Mouse (Mus musculus) intestine, embryonic 14.5 days (tissue): Measurements from ENCODE around the gene Barhl1. TPM values are rescaled to one million over a fixed set of nuclear protein-coding genes. Genes with fewer than 3 reads are reported as not detected.
A peak's percentile ranks its signal among the peaks of the same experiment; 100 is the strongest.

Source experiments
- ATAC-seq: fragments of 200-750 bp; cut with Nextera tagmentation; replicated peaks from 2 replicates; pipeline ENCODE4 v1.8.0; 2017; ENCODE audit warnings: low read depth, moderate number of reproducible peaks, moderate TSS enrichment, moderate library complexity; ENCODE audit not compliant: low FRiP score, low TSS enrichment
- DNase-seq: peaks from one replicate; pipeline ENCODE4 v3.0.0-alpha.2; 2018; ENCODE audit warnings: low spot score
- H3K27ac ChIP-seq: fragments of 300-500 bp; sonication (generic); 2 replicates; pipeline ENCODE4 v1.5.1; 2014; ENCODE audit warnings: low read depth, mild to moderate bottlenecking, control low read depth
- H3K27me3 ChIP-seq: fragments of 300-500 bp; sonication (generic); replicated peaks from 2 replicates; pipeline ENCODE4 v1.6.1; 2014; ENCODE audit warnings: low read length, control low read depth; ENCODE audit not compliant: control insufficient read depth, insufficient read depth
- H3K36me3 ChIP-seq: fragments of 300-500 bp; sonication (generic); 2 replicates; pipeline ENCODE4 v1.6.1; 2014; ENCODE audit warnings: low read length, control low read depth; ENCODE audit not compliant: control insufficient read depth, insufficient read depth
- H3K4me1 ChIP-seq: fragments of 300-500 bp; sonication (generic); replicated peaks from 2 replicates; pipeline ENCODE4 v1.6.1; 2014; ENCODE audit warnings: low read length, control low read depth, mixed read lengths; ENCODE audit not compliant: control insufficient read depth, insufficient read depth
- H3K4me2 ChIP-seq: fragments of 300-500 bp; sonication (generic); 2 replicates; pipeline ENCODE4 v1.6.1; 2014; ENCODE audit warnings: low read length
- H3K4me3 ChIP-seq: fragments of 300-500 bp; sonication (generic); 2 replicates; pipeline ENCODE4 v1.5.1; 2014; ENCODE audit warnings: low read depth, low read length, control low read depth, mixed read lengths
- H3K9ac ChIP-seq: fragments of 300-500 bp; sonication (generic); 2 replicates; pipeline ENCODE4 v1.6.1; 2014; ENCODE audit warnings: mild to moderate bottlenecking, low read length
- H3K9me3 ChIP-seq: fragments of 300-500 bp; sonication (generic); 2 replicates; pipeline ENCODE4 v1.6.1; 2016; ENCODE audit warnings: low read length, control low read depth; ENCODE audit not compliant: control insufficient read depth
- WGBS: fragments of 180-500 bp; shearing (Covaris S2); extraction: QIAGEN DNeasy Blood & Tissue Kit; methylation state at CpG from one replicate; pipeline ENCODE4 v1.1.7; 2014; 5-methylcytosine and 5-hydroxymethylcytosine counted together
- polyA plus RNA-seq: library from polyadenylated mRNA; unstranded; fragments of >200 nt; fragmentation: Nextera tagmentation; extraction: Ambion mirVana; gene quantifications from 2 replicates; pipeline ENCODE4 v1.2.1, GENCODE M21; 2014

Gene Barhl1
- polyA plus RNA-seq, 1 experiment from 2014 or later = not detected

- no peak overlapping the region for H3K4me2 ChIP-seq
- no peak overlapping the region for H3K4me3 ChIP-seq
- no peak overlapping the region for H3K27ac ChIP-seq
- H3K9me3 ChIP-seq = no peaks in the 10 kb centered on the region
- DNase-seq (no peak), ATAC-seq (no peak)
- H3K36me3 ChIP-seq = no peaks in the 10 kb centered on the region
- H3K4me1 ChIP-seq = no peaks in the 10 kb centered on the region
- H3K9ac ChIP-seq = no peak overlapping the region
- WGBS = 6% methylated on average over 20 of the region's 22 CpGs
- H3K27me3 ChIP-seq = peaks cover 98% of the 10 kb centered on the region
Measured at GRCm38 (mm10) chr2:28915104-28915738, 1.2 kb downstream of the Barhl1 start.

GRCm38 (mm10) chr2:28914121-28914520 is 2.3 kb downstream of the Barhl1 start:
- H3K9ac ChIP-seq = no peak overlapping the region
- H3K27ac ChIP-seq = no peak overlapping the region
- no peak for DNase-seq
- H3K4me3 ChIP-seq = no peak overlapping the region
- no peaks in the 10 kb centered on the region for H3K4me1 ChIP-seq
- H3K4me2 ChIP-seq = no peak overlapping the region
- 3% methylated on average over 2 of the region's 2 CpGs for WGBS
- no peaks in the 10 kb centered on the region for H3K36me3 ChIP-seq
- ATAC-seq = no peak
- H3K9me3 ChIP-seq = no peaks in the 10 kb centered on the region
- H3K27me3 ChIP-seq = peaks cover 100% of the 10 kb centered on the region

GRCm38 (mm10) chr2:28912961-28913360 is 3.5 kb downstream of the Barhl1 start:
- H3K27me3 ChIP-seq = peaks cover 100% of the 10 kb centered on the region
- H3K4me2 ChIP-seq = no peak overlapping the region
- H3K9ac ChIP-seq = no peak overlapping the region
- no peaks in the 10 kb centered on the region for H3K9me3 ChIP-seq
- no peaks in the 10 kb centered on the region for H3K4me1 ChIP-seq
- no peak overlapping the region for H3K27ac ChIP-seq
- no peak overlapping the region for H3K4me3 ChIP-seq
- DNase-seq (peak; percentile 65), ATAC-seq (no peak)
- no peaks in the 10 kb centered on the region for H3K36me3 ChIP-seq
- WGBS = 2% methylated on average over 4 of the region's 4 CpGs

GRCm38 (mm10) chr2:28912039-28912700 is 4.3 kb downstream of the Barhl1 start:
- H3K9me3 ChIP-seq = no peaks in the 10 kb centered on the region
- H3K4me1 ChIP-seq = no peaks in the 10 kb centered on the region
- H3K9ac ChIP-seq = no peak overlapping the region
- ATAC-seq = no peak
- no peaks in the 10 kb centered on the region for H3K36me3 ChIP-seq
- peak; percentile 72 for DNase-seq
- peaks cover 100% of the 10 kb centered on the region for H3K27me3 ChIP-seq
- no peak overlapping the region for H3K4me2 ChIP-seq
- 2% methylated on average over 33 of the region's 33 CpGs for WGBS
- H3K27ac ChIP-seq = no peak overlapping the region
- H3K4me3 ChIP-seq = no peak overlapping the region

- no peak overlapping the region for H3K4me3 ChIP-seq
- WGBS = under 1% methylated on average over 44 of the region's 44 CpGs
- peak; percentile 66 for DNase-seq
- H3K4me1 ChIP-seq = no peaks in the 10 kb centered on the region
- no peak overlapping the region for H3K4me2 ChIP-seq
- ATAC-seq = no peak
- H3K9ac ChIP-seq = no peak overlapping the region
- H3K27me3 ChIP-seq = peaks cover 100% of the 10 kb centered on the region
- no peak overlapping the region for H3K27ac ChIP-seq
- no peaks in the 10 kb centered on the region for H3K9me3 ChIP-seq
- no peaks in the 10 kb centered on the region for H3K36me3 ChIP-seq
Measured at GRCm38 (mm10) chr2:28911331-28912038, 5.0 kb downstream of the Barhl1 start.

DNA sequence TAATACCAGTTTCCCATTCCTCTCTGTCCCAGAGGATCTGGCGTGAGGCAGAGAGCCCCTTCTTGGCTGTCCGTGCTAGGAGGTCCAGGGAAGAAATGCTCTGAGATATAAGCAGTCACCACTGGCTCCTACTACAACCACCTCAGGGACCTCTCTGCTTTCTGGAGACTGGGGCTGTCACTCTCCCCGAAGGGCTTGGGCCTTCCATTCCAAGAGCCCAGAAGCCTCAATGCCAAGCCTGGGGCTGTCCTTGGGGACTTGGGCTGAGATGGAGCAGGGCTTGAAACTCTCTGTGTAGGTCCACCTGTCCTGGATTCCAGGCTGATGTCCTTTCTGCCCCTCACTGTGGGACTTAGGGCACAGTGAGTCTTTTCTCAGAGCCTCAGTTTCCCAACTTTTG is 5.6 kb downstream of the Barhl1 start:
- H3K27ac ChIP-seq = no peak overlapping the region
- no peak overlapping the region for H3K9ac ChIP-seq
- H3K4me1 ChIP-seq = no peaks in the 10 kb centered on the region
- DNase-seq = no peak
- no peak overlapping the region for H3K4me2 ChIP-seq
- ATAC-seq = no peak
- no peaks in the 10 kb centered on the region for H3K9me3 ChIP-seq
- peaks cover 2% of the 10 kb centered on the region; the same call in 1 of the 2 replicates for H3K36me3 ChIP-seq
- WGBS = 6% methylated on average over 3 of the region's 3 CpGs
- H3K4me3 ChIP-seq = no peak overlapping the region
- H3K27me3 ChIP-seq = peaks cover 96% of the 10 kb centered on the region

DNA sequence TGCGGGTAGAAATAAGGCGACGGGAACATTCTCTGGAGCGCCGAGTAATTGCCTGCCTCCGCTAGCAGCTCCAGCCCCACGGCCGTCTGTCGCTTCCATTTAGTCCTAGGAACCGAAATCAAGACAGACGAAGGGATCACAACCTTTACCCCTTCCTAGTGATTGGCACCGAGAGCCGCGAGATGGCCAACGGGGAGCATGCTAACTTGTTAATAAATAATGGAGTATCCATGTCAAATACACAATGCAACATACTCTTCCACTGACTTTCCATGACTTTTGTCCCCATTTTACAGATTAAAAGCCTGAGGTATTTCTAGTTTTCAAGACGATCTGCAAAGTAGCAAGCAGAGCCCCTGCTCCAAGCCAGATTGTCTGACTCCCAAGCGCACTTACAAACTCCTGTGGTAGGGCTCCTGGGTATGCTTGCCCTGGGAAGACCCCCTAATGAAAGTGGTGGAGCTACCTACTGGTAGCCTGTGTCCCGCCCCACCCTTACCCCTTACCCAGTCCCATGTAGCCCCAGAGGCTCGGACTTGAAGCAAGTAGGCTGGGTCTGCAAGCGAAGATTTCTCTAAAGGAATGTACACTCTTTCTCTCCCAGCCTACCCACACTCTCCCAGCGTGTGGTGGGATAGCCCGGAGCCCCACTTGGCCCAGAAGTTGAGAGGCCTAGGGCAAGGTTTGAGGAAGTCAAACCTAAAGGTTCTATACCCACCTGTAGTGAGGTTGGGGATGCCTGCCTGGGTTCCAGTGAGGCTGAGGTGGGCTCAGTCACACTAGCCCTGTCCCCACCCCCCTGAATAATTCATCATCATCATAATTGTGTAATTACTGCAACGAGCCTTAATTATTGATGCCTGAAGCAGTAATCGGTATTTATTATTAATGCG is 6.4 kb downstream of the Barhl1 start:
- peak; percentile 53 for DNase-seq
- Histone ChIP-seq H3K4me1 (no peaks in the 10 kb centered on the region), H3K27ac (no peak overlapping the region), H3K36me3 (peaks cover 10% of the 10 kb centered on the region), H3K9me3 (no peaks in the 10 kb centered on the region), H3K9ac (no peak overlapping the region), H3K27me3 (peaks cover 88% of the 10 kb centered on the region), H3K4me3 (no peak overlapping the region), H3K4me2 (no peak overlapping the region)
- 6% methylated on average over 25 of the region's 25 CpGs for WGBS
- no peak for ATAC-seq

DNA sequence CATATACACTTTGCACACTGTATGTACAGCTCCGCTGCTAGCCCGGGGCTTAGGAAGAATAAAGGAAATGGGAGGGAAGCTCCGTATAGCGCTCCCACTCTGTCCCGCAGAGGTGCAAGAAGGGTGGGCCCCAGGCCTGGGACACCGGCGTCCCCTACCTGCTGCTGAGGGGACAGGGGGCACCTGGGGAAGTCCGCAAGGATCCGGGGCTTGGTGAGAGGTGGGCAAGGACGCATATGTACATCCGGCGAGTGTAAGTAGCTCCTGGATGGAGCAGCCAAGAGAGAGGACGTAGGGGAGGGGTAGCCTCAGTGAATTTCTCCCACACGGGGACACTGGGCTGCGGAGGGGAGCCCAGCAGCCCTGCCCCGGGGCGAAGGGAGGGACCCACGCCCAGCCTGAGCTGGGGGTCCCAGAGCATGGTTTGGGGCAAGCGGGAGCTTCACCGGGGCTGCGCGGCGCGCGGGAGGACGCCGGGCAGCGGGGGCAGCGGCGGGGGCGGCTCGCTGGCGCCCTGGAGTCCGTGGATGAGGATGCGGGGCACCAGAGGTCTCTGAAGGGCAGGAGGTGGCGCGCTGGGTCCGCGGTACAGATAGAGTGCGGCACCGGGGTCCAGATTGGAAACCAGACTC is 7.2 kb downstream of the Barhl1 start:
- H3K4me2 ChIP-seq = no peak overlapping the region
- peaks cover 81% of the 10 kb centered on the region for H3K27me3 ChIP-seq
- ATAC-seq (no peak), DNase-seq (peak; percentile 67)
- H3K9ac ChIP-seq = no peak overlapping the region
- WGBS = 1% methylated on average over 41 of the region's 41 CpGs
- peaks cover 17% of the 10 kb centered on the region for H3K36me3 ChIP-seq
- H3K4me3 ChIP-seq = no peak overlapping the region
- no peaks in the 10 kb centered on the region for H3K4me1 ChIP-seq
- H3K9me3 ChIP-seq = no peaks in the 10 kb centered on the region
- H3K27ac ChIP-seq = no peak overlapping the region
